Mouse (Mus musculus) CH12.LX (cell line): ENCODE measurements around the gene Il6st.

Experiments used
- CTCF ChIP-seq, 2 experiments: IDR thresholded peaks in 1 of 2; conservative IDR thresholded peaks in 1 of 2; 2 replicates each; pipeline ENCODE4 v1.5.1; 2011 to 2012; ENCODE audit warnings: low read depth in 2 of 2, low read length in 2 of 2, improper control_type of control experiment in 1 of 2, inconsistent platforms in 1 of 2, mild to moderate bottlenecking in 1 of 2, moderate library complexity in 1 of 2
- MXI1 ChIP-seq: IDR thresholded peaks from 2 replicates; pipeline ENCODE4 v1.6.1; 2011; ENCODE audit warnings: mild to moderate bottlenecking, low read depth, low read length, improper control_type of control experiment
- POLR2A ChIP-seq: IDR thresholded peaks from 2 replicates; pipeline ENCODE4 v1.6.1; 2011; ENCODE audit warnings: low read depth, mild to moderate bottlenecking, improper control_type of control experiment, low read length
- ZNF384 ChIP-seq: IDR thresholded peaks from 2 replicates; pipeline ENCODE4 v1.6.1; 2012; ENCODE audit warnings: low read depth, low read length, improper control_type of control experiment, inconsistent platforms

GRCm38 (mm10) chr13:112424212-112424611, 39.7 kb upstream of the Il6st start:
- TF ChIP-seq ZNF384 = no peak
- TF ChIP-seq MXI1 = no peak
- TF ChIP-seq POLR2A = no peak
- peak in 1 of 2 experiments; percentile 60; a peak in 2 of 4 replicates for TF ChIP-seq CTCF (conservative IDR thresholded peaks at IDR 0.05 in 1 of 2, IDR thresholded peaks at IDR 0.05 in 1 of 2; ENCODE audit: low read depth in 2 of 2, low read length in 2 of 2)
